Mouse (Mus musculus) kidney, adult 10 weeks (tissue): ENCODE data around the gene Nwd2. TPM values are rescaled to one million over a fixed set of nuclear protein-coding genes. Genes with fewer than 3 reads are reported as not detected.

Experiments
- polyA plus RNA-seq: library from polyadenylated mRNA; stranded (reverse); fragments of 350-450 nt; fragmentation: Illumina TruSeq; extraction: RNeasy Lipid Tissue Mini Kit (QIAGEN cat#74804); gene quantifications from one replicate; pipeline ENCODE4 v1.2.3, GENCODE M21; 2014; ENCODE audit warnings: low read depth, low replicate concordance

Nwd2 gene
- not detected for polyA plus RNA-seq

DNA sequence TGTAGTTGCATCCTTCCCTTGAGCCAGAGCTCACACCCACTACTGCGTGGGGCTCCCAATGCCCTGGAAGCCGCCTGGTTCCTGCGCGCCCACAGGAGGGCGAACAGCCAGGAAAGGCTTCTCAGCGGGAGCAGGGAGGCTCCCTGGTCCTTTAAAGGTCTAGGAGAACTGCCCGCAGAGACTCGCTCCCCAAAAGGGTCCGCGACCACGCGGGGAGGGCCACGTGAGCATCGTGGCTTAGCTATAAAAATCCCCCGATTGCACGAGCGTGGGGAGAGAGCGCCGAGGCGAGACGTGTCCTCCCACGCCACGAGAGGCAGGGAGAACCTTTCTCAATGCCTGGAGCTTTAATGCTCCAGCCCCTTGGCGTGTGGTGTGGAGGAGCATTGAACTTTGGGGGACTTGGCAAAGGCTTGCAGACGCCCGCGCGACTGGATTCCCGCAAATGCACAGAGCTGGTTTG is at the start of gene Nwd2:
Gene Nwd2 (plus strand): TSS at position 33 of the 463 bp plus-strand sequence.

DNA sequence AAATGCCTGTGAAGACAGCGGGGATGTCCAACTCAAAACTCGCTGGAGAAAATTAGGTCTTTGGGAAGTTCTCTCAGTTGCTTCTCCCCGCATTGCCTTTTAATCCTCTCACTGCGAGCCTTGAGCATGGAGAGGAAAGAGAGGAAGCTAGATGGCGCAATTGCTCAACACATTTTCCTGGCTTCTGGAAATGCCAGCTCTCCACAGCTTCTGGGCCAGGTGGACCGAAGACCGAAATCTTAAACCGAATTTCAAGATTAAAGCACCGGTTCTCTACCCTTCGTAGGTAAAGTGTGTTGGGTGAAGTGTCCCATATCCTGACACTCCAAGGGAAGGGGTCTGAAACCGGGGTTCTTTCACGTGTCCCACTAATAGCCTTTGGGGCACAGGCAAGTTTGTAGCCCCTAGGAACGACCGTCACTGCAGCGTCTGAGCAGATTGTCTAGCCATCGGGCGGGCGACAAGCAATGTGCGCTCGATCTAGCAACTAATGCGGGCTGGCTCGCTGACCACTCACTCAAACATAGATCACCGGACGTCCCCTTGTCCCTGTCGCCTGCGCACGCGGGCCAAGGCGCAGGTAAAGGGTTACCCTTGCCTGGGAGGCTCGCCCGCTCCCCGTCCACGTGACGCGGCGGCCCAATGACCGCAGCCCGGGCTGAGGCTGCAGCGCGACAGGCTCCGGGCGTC is 163.1 kb downstream of the Nwd2 start, which contains the start of gene 0610040J01Rik:
Gene 0610040J01Rik (plus strand): TSS at position 545 of the 690 bp plus-strand sequence.

Other genes starting within 250 kb of the Nwd2 start
- 30.8 TPM for gene 0610040J01Rik, start 163.3 kb downstream of the Nwd2 start, polyA plus RNA-seq